Mouse (Mus musculus) layer of hippocampus, adult 2 months (tissue): ENCODE measurements around the gene Gm34653. TPM values are rescaled to one million over a fixed set of nuclear protein-coding genes. Genes with fewer than 3 reads are reported as not detected.
A peak's percentile ranks its signal among the peaks of the same experiment; 100 is the strongest.
"Not testable (repeated sequence)": the region's sequence is repeated elsewhere in the genome, so short reads cannot be mapped to it uniquely, and the experiment has no call there.

Experiments used
- DNase-seq, 2 experiments: peaks; one replicate each; pipeline ENCODE4 v3.0.0; 2022; ENCODE audit warnings: low spot score in 2 of 2
- H3K27ac ChIP-seq: fragments of 200-600 bp; 2 replicates; pipeline ENCODE4 v1.8.1; 2022
- H3K4me3 ChIP-seq: fragments of 200-600 bp; 2 replicates; pipeline ENCODE4 v1.8.1; 2022; ENCODE audit warnings: mild to moderate bottlenecking
- CTCF ChIP-seq: fragments of 200-600 bp; conservative IDR thresholded peaks from 2 replicates; pipeline ENCODE4 v1.8.1; 2022; ENCODE audit warnings: antibody characterized with exemption, mild to moderate bottlenecking, moderate library complexity
- total RNA-seq, 2 experiments: library from RNA; stranded (reverse); gene quantifications; 2 replicates each; pipeline ENCODE4 v1.2.3; 2021

The Gm34653 gene
- total RNA-seq, 2 experiments from 2014 or later, result not detected

- Histone ChIP-seq H3K4me3 (no peak overlapping the region), H3K27ac (no peak overlapping the region)
- TF ChIP-seq CTCF, result no peak
- DNase-seq, result no peak
These were observed 4.8 kb upstream of the Gm34653 start for GRCm38 (mm10) chr2:34828026-34828425.

DNA sequence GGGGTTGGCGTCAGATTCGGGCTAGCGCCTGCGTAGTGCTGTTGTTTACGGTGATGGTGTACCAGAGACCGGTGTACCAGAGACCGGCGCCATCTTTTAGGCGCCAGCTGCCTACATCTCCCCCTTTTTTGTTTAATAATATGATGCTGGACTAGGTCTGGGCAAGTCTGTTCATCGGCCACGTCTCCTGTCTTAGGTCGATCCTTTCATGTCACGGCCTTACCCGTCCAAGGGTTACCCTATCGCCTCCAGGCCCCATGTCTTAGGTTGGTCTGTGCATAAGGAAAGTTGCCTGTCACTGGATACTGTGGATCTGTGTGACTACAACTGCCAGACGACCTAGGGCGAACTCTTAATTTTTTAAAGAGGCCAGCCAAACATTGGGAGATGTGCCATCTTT is 2.7 kb upstream of the Gm34653 start:
- not testable (repeated sequence) for H3K4me3 ChIP-seq, DNase-seq, H3K27ac ChIP-seq

DNA sequence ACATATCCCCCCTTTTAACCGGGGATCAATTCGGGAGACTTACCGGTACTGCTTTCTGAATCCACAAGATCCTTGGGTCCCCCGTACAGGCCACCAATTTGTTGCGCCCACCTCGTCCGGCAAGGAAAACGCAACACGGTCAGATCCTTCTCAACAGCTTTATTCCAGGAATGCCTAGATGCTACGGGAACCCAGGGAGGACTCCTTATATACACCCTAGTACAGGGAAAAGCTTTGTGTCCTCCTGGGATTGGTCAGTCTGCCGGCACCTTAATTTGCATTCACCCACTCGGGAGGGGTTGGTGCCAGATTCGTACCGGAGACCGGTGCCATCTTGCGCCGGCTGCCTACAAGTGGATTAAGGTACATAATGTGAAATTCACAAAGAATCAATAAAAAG is 817 bp downstream of the Gm34653 start:
- H3K27ac ChIP-seq, result no peak overlapping the region
- H3K4me3 ChIP-seq, result no peak overlapping the region
- no peak for TF ChIP-seq CTCF
- no peak for DNase-seq

GRCm38 (mm10) chr2:34835669-34836068 is 2.9 kb downstream of the Gm34653 start:
- Histone ChIP-seq H3K27ac (no peak overlapping the region), H3K4me3 (no peak overlapping the region)
- DNase-seq, result no peak
- no peak for TF ChIP-seq CTCF

- TF ChIP-seq CTCF, result peak; percentile 51
- not testable (repeated sequence) for DNase-seq, H3K4me3 ChIP-seq
These were observed 7.3 kb downstream of the Gm34653 start for GRCm38 (mm10) chr2:34840143-34840542.

DNA sequence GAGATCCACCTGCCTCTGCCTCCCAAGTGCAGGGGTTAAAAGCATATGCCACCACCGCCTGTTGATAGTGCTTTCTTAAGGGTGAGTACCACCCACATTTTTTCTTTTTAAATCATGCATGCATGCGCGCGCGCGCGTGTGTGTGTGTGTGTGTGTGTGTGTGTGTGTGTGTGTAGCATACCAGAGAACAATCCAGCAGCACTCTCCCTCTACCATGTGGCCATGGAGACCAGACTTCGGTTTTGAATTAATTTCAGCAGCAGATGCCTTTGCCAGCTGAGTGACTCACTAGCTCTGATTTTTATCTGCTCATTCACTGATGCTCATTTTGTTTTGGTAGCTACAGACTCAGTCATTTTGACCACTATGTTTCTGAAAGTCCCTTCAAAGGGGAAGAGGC is 8.9 kb downstream of the Gm34653 start:
- H3K27ac ChIP-seq, result 0 out of 2 replicates have a peak overlapping the region, but pooled peaks have one; percentile 43
- peak; percentile 63 to 84 for DNase-seq
- TF ChIP-seq CTCF, result no peak
- no peak overlapping the region for H3K4me3 ChIP-seq

More at GRCm38 (mm10) chr2:34840143-34840542, 7.3 kb downstream of the Gm34653 start:
- H3K27ac ChIP-seq, result not testable (repeated sequence)

GRCm38 (mm10) chr2:34843211-34843939 is 10.6 kb downstream of the Gm34653 start:
- Histone ChIP-seq H3K4me3 (no peak overlapping the region), H3K27ac (no peak overlapping the region; the same call in 1 of the 2 replicates)
- DNase-seq, result no peak
- no peak for TF ChIP-seq CTCF

GRCm38 (mm10) chr2:34847702-34848101 is 14.9 kb downstream of the Gm34653 start:
- H3K4me3 ChIP-seq, result no peak overlapping the region
- no peak for TF ChIP-seq CTCF
- DNase-seq, result no peak
- no peak overlapping the region for H3K27ac ChIP-seq

DNA sequence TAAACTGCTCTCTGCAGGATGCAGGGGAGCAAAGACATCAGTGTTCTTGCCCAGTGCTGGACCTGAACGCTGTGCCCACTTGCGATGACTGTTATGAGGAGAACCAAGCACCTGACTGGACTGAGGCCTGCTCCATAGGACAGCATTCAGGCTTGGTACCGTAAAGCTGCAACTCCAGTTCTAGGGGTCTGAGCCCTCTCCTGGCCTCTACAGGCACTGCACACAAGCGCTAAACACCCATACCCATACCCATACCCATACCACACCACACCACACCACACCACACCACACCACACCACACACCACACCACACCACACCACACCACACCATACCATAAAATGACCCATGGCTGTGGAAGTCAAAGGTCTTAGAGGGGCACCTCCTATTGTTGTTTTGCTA is 22.5 kb downstream of the Gm34653 start:
- DNase-seq, result no peak
- Histone ChIP-seq H3K4me3 (no peak overlapping the region), H3K27ac (no peak overlapping the region)
- TF ChIP-seq CTCF, result peak; percentile 43

DNA sequence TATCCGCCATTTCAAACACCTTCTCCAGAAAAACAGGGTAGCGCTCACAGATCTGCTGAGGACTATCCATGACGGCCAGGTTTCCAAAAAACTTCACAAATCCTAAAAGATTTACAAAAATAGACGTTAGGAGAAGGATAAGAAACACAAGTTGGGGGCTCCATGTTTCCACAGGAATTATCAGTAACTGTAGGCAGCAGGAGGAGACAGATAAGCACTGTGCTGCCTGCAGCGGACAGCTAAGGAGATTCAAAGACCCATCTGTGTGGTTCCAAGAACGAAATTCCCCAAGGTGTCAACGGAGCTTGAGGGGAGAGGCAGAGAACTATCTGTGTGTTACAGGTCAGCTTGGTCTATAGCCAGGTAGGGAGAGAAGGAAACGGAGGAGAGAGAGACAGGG is 24.9 kb downstream of the Gm34653 start:
- H3K4me3 ChIP-seq, result no peak overlapping the region
- TF ChIP-seq CTCF, result no peak

DNA sequence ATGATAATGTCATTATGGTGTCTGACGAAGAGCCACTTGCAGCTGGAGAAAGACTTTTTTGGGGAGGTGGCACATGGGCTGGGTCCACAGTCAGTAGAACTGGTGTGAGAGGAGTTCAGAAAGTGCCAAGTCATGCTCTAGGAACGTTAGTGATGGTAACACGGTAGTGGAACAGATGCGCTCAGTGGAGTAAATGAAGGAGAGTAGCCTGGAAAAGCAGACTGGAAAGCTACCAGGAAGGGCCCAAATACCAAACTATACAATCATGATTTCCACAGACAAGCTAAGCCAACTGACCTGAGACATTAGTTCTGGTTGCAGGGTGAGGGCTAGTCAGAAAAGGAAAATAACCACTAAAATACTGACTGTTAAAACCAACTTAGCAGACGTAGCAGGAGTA is 36.9 kb downstream of the Gm34653 start:
- Histone ChIP-seq H3K4me3 (peak overlapping the region; percentile 93), H3K27ac (no peak overlapping the region)
- TF ChIP-seq CTCF, result no peak
- DNase-seq, result no peak

More for the DNA sequence above, 24.9 kb downstream of the Gm34653 start:
- DNase-seq, result no peak
- no peak overlapping the region for H3K27ac ChIP-seq

- peak; percentile 90 to 94 for DNase-seq
- peak overlapping the region; percentile 92 for H3K27ac ChIP-seq
- no peak for TF ChIP-seq CTCF
- peak overlapping the region; percentile 93 for H3K4me3 ChIP-seq
These were observed 38.0 kb downstream of the Gm34653 start for GRCm38 (mm10) chr2:34870520-34871474.

GRCm38 (mm10) chr2:34874271-34874670 is 41.5 kb downstream of the Gm34653 start, which contains the start of gene Cutal:
Cutal (plus strand) TSS chr2:34874396.
- peak within 1 kb of the TSS; percentile 26; the same call in 1 of the 2 replicates for H3K4me3 ChIP-seq
- TF ChIP-seq CTCF, result no peak
- no peak within 1 kb of the TSS for H3K27ac ChIP-seq
- no peak for DNase-seq
